Comparison of ENCODE assay signal across 21 mouse cellular contexts in the genomic region with DNA sequence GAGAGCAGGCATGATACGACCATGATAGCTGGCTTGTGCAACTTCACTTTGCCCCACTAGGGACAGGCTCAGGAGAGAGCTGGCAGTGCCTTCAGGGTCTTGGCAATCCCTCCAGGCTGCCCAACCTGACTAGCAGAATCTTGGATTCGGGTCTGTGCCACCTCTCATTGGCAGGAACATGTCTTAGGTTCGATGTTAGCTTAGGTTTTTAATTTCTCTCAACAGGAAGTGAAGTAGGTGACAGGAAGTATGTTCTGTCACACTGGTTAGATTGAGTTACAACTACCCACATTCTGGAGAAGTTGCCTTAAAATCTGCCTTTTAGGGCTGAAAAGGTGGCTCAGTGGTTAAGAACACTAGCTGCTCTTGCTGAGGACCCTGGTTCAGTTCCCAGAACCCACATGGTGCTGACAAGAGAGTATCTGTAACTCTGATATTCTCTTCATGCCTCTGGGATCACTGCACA. TPM values are rescaled to one million over a fixed set of nuclear protein-coding genes. Genes with fewer than 3 reads are reported as not detected.
DNase-seq lines count a peak whose midpoint lies in the region; ATAC-seq and TF ChIP-seq lines count a peak whose summit lies in the region.
"Had no signal": no experiment of that assay in that cellular context is flagged by ENCODE, and none has a peak within 500 bp of the region (broad histone marks: within the 10 kb centered on the region; RNA-seq: fewer than 3 reads in every experiment).

No protein-coding gene starts in this region.

- H3K27me3 ChIP-seq in hindbrain, postnatal 0 days (ENCODE audit: insufficient read depth, low read length), result 0 out of 2 replicates have a peak, but pooled peaks cover 4% of the 10 kb centered on the region
- no peaks in the 10 kb centered on the region for H3K27me3 ChIP-seq in hindbrain, embryonic 14.5 days (ENCODE audit: control insufficient read depth, insufficient read depth, low read length)
- no peaks in the 10 kb centered on the region for H3K27me3 ChIP-seq in liver, embryonic 14.5 days (ENCODE audit: control insufficient read depth, insufficient read depth, low read length)
- H3K27me3 ChIP-seq: embryonic facial prominence, embryonic 15.5 days; forebrain, embryonic 15.5 days had no signal

- H3K9me3 ChIP-seq in hindbrain, postnatal 0 days (ENCODE audit: low read length), result no peaks in the 10 kb centered on the region
- H3K9me3 ChIP-seq in hindbrain, embryonic 14.5 days (ENCODE audit: control insufficient read depth, low read length), result no peaks in the 10 kb centered on the region
- H3K9me3 ChIP-seq in liver, embryonic 14.5 days (ENCODE audit: control insufficient read depth, low read length), result no peaks in the 10 kb centered on the region
- H3K9me3 ChIP-seq: embryonic facial prominence, embryonic 15.5 days; forebrain, embryonic 15.5 days; heart, embryonic 12.5 days; limb, embryonic 12.5 days; midbrain, embryonic 15.5 days; neural tube, embryonic 12.5 days had no signal

- no peaks in the 10 kb centered on the region for H3K36me3 ChIP-seq in hindbrain, postnatal 0 days (ENCODE audit: insufficient read depth, low read length)
- H3K36me3 ChIP-seq in hindbrain, embryonic 14.5 days (replicated peaks; ENCODE audit: control insufficient read depth, insufficient read depth), result no peaks in the 10 kb centered on the region
- no peaks in the 10 kb centered on the region for H3K36me3 ChIP-seq in liver, embryonic 14.5 days (replicated peaks; ENCODE audit: control insufficient read depth, insufficient read depth, low read depth)
- H3K36me3 ChIP-seq: embryonic facial prominence, embryonic 15.5 days; forebrain, embryonic 15.5 days; heart, embryonic 12.5 days; limb, embryonic 12.5 days; midbrain, embryonic 15.5 days; neural tube, embryonic 12.5 days had no signal

- peak; percentile 15; the same call in 1 of the 2 replicates for TF ChIP-seq CTCF in hindbrain, postnatal 0 days (IDR thresholded peaks at IDR 0.05; ENCODE audit: low read depth)
- TF ChIP-seq CTCF in liver, embryonic 14.5 days (IDR thresholded peaks at IDR 0.05; ENCODE audit: low read depth), result peak; percentile 40

- no peak for DNase-seq in hindbrain, postnatal 0 days (ENCODE audit: low spot score)
- no peak for DNase-seq in hindbrain, embryonic 14.5 days (ENCODE audit: low spot score)
- peak; percentile 39 for DNase-seq in CD4-positive, CD25-positive, alpha-beta regulatory T cell, adult 2 months (ENCODE audit: low read depth, low spot score)
- DNase-seq in adrenal gland, postnatal 25 days, result peak; percentile 27
- DNase-seq in liver, embryonic 14.5 days (ENCODE audit: low read depth in 3 of 3, low spot score in 3 of 3), result no peak
- DNase-seq in heart, postnatal 25 days (ENCODE audit: low spot score), result no peak
- DNase-seq in kidney, postnatal 4 days, result no peak
- DNase-seq: gastrocnemius, postnatal 10 days; kidney, adult 2 months; lung, postnatal 10 days had no signal

- H3K4me2 ChIP-seq in hindbrain, postnatal 0 days (ENCODE audit: low read depth, low read length), result no peak overlapping the region
- H3K4me2 ChIP-seq in hindbrain, embryonic 14.5 days (replicated peaks), result no peak overlapping the region
- H3K4me2 ChIP-seq in liver, embryonic 14.5 days (ENCODE audit: low read depth), result no peak overlapping the region
- H3K4me2 ChIP-seq: embryonic facial prominence, embryonic 15.5 days; forebrain, embryonic 15.5 days; heart, embryonic 12.5 days; limb, embryonic 12.5 days; midbrain, embryonic 15.5 days; neural tube, embryonic 12.5 days had no signal

- 64% methylated on average over 3 of the region's 3 CpGs for WGBS in hindbrain, postnatal 0 days
- WGBS in hindbrain, embryonic 14.5 days, result 71% methylated on average over 3 of the region's 3 CpGs
- WGBS in liver, embryonic 14.5 days (ENCODE audit: insufficient replicate concordance), result 25% methylated on average over 3 of the region's 3 CpGs

- H3K4me3 ChIP-seq in hindbrain, postnatal 0 days (ENCODE audit: low read length), result no peak overlapping the region
- H3K4me3 ChIP-seq in hindbrain, embryonic 14.5 days (replicated peaks; ENCODE audit: low read length), result no peak overlapping the region
- H3K4me3 ChIP-seq in liver, embryonic 14.5 days (ENCODE audit: insufficient read depth in 1 of 2, low read depth in 2 of 2, low read length in 2 of 2), result no peak overlapping the region
- H3K4me3 ChIP-seq: embryonic facial prominence, embryonic 15.5 days; forebrain, embryonic 15.5 days; heart, embryonic 12.5 days; left cerebral cortex, adult 2 months; limb, embryonic 12.5 days; midbrain, embryonic 15.5 days; neural tube, embryonic 12.5 days had no signal

- no peak overlapping the region for H3K9ac ChIP-seq in hindbrain, postnatal 0 days (replicated peaks; ENCODE audit: low read length)
- H3K9ac ChIP-seq in hindbrain, embryonic 14.5 days, result no peak overlapping the region
- no peak overlapping the region; the same call in 1 of the 2 replicates for H3K9ac ChIP-seq in liver, embryonic 14.5 days (replicated peaks)
- H3K9ac ChIP-seq: embryonic facial prominence, embryonic 15.5 days; forebrain, embryonic 15.5 days; heart, embryonic 12.5 days; limb, embryonic 12.5 days; midbrain, embryonic 15.5 days; neural tube, embryonic 12.5 days had no signal

- no peak for TF ChIP-seq EP300 in liver, embryonic 14.5 days (IDR thresholded peaks at IDR 0.05; ENCODE audit: low read depth)

- intact Hi-C loops in heart, postnatal 25 days (cut with DNase I), result no loop called here

- no peak overlapping the region for H3K27ac ChIP-seq in hindbrain, postnatal 0 days
- no peak overlapping the region for H3K27ac ChIP-seq in hindbrain, embryonic 14.5 days
- H3K27ac ChIP-seq in liver, embryonic 14.5 days, result peak overlapping the region; percentile 79
- H3K27ac ChIP-seq: embryonic facial prominence, embryonic 15.5 days; forebrain, embryonic 15.5 days; left cerebral cortex, adult 2 months; limb, embryonic 12.5 days; midbrain, embryonic 15.5 days; neural tube, embryonic 12.5 days had no signal

- no peak for ATAC-seq in hindbrain, postnatal 0 days
- no peak for ATAC-seq in hindbrain, embryonic 14.5 days (ENCODE audit: low FRiP score)
- no peak for ATAC-seq in liver, embryonic 14.5 days (ENCODE audit: insufficient read depth)
- ATAC-seq in megakaryocyte, adult 5-6 weeks (ENCODE audit: poor library complexity, severe bottlenecking), result no peak
- ATAC-seq: forebrain, embryonic 15.5 days; midbrain, embryonic 15.5 days had no signal

- no peaks in the 10 kb centered on the region for H3K4me1 ChIP-seq in hindbrain, postnatal 0 days (ENCODE audit: insufficient read depth, low read length)
- H3K4me1 ChIP-seq in hindbrain, embryonic 14.5 days (replicated peaks; ENCODE audit: control insufficient read depth, insufficient read depth, low read length), result no peaks in the 10 kb centered on the region
- peaks cover 26 to 34% of the 10 kb centered on the region in 2 experiments for H3K4me1 ChIP-seq in liver, embryonic 14.5 days (replicated peaks; ENCODE audit: control insufficient read depth in 2 of 2, insufficient read depth in 2 of 2, low read length in 1 of 2)
- H3K4me1 ChIP-seq: heart, embryonic 12.5 days; limb, embryonic 12.5 days; midbrain, embryonic 15.5 days; neural tube, embryonic 12.5 days had no signal

RNA-seq across cellular contexts. Expression of gene Slc25a1, which starts 6.5 kb away (rescaled TPM):
- total RNA-seq in hindbrain, postnatal 0 days (2014; rRNA removed), result 228 and 230 TPM in 2 replicates
- polyA plus RNA-seq in hindbrain, postnatal 0 days (2015; fragmentation: Nextera tagmentation; extraction: Ambion mirVana), result 150 and 151 TPM in 2 replicates
- 175 and 176 TPM in 2 replicates for polyA plus RNA-seq in hindbrain, embryonic 14.5 days (2014; fragmentation: Nextera tagmentation; extraction: Ambion mirVana)
- total RNA-seq in adrenal gland, postnatal 25 days (2021), result 297 and 308 TPM in 2 replicates
- 33.4 and 41.7 TPM in 2 replicates for polyA plus RNA-seq in liver, embryonic 14.5 days (2012; rRNA removed)
- 50.6 and 57.2 TPM in 2 replicates for polyA plus RNA-seq in liver, embryonic 14.5 days (2014; fragmentation: Nextera tagmentation; extraction: Ambion mirVana)
- 7.6 and 11.2 TPM in 2 replicates for total RNA-seq in megakaryocyte, adult 5-6 weeks (2015)
- total RNA-seq in megakaryocyte, adult 5-6 weeks (2017), result 16.1 and 24.1 TPM in 2 replicates
- 10 to 100 TPM in 1 of 2 experiments, 1 to 10 TPM in 1; 7.1 to 14.8 TPM for total RNA-seq in heart, postnatal 25 days (2021)

RNA-seq across cellular contexts. Expression of gene Gsc2, which starts 19.6 kb away (rescaled TPM):
- 0.21 and 0.61 TPM in 2 replicates for total RNA-seq in hindbrain, postnatal 0 days (2014; rRNA removed)
- 0.76 and 1.0 TPM in 2 replicates for polyA plus RNA-seq in hindbrain, postnatal 0 days (2015; fragmentation: Nextera tagmentation; extraction: Ambion mirVana)
- polyA plus RNA-seq in hindbrain, embryonic 14.5 days (2014; fragmentation: Nextera tagmentation; extraction: Ambion mirVana), result 0.44 and 1.1 TPM in 2 replicates
- not detected in 2 replicates for total RNA-seq in adrenal gland, postnatal 25 days (2021)
- not detected in 2 replicates for polyA plus RNA-seq in liver, embryonic 14.5 days (2012; rRNA removed)
- not detected in 2 replicates for polyA plus RNA-seq in liver, embryonic 14.5 days (2014; fragmentation: Nextera tagmentation; extraction: Ambion mirVana)
- total RNA-seq in megakaryocyte, adult 5-6 weeks (2015), result not detected in 2 replicates
- total RNA-seq in megakaryocyte, adult 5-6 weeks (2017), result not detected in 2 replicates
- total RNA-seq in heart, postnatal 25 days (2021), result not detected
- total RNA-seq: gastrocnemius, postnatal 10 days; left cerebral cortex, adult 2 months had no signal
- polyA plus RNA-seq: cortical plate, adult 2 months; embryonic facial prominence, embryonic 15.5 days; heart, embryonic 12.5 days; hindbrain, embryonic 11.5 days; kidney, adult 2 months; limb, embryonic 12.5 days; neural tube, embryonic 12.5 days; stomach, embryonic 14.5 days had no signal

RNA-seq across cellular contexts. Expression of gene Ess2, which starts 23.3 kb away (rescaled TPM):
- 37.7 and 46.3 TPM in 2 replicates for total RNA-seq in hindbrain, postnatal 0 days (2014; rRNA removed)
- 38.8 and 40.8 TPM in 2 replicates for polyA plus RNA-seq in hindbrain, postnatal 0 days (2015; fragmentation: Nextera tagmentation; extraction: Ambion mirVana)
- 38.9 and 41.0 TPM in 2 replicates for polyA plus RNA-seq in hindbrain, embryonic 14.5 days (2014; fragmentation: Nextera tagmentation; extraction: Ambion mirVana)
- 19.4 and 21.0 TPM in 2 replicates for total RNA-seq in adrenal gland, postnatal 25 days (2021)
- polyA plus RNA-seq in liver, embryonic 14.5 days (2012; rRNA removed), result 6.3 and 7.5 TPM in 2 replicates
- polyA plus RNA-seq in liver, embryonic 14.5 days (2014; fragmentation: Nextera tagmentation; extraction: Ambion mirVana), result 6.8 and 7.6 TPM in 2 replicates
- 8.9 and 10.3 TPM in 2 replicates for total RNA-seq in megakaryocyte, adult 5-6 weeks (2015)
- 14.5 and 17.7 TPM in 2 replicates for total RNA-seq in megakaryocyte, adult 5-6 weeks (2017)
- 1 to 10 TPM; 8.7 to 9.3 TPM for total RNA-seq in heart, postnatal 25 days (2021)

RNA-seq across cellular contexts. Expression of gene Tssk2, which starts 36.0 kb away (rescaled TPM):
- not detected in 2 replicates for total RNA-seq in hindbrain, postnatal 0 days (2014; rRNA removed)
- polyA plus RNA-seq in hindbrain, postnatal 0 days (2015; fragmentation: Nextera tagmentation; extraction: Ambion mirVana), result not detected in 2 replicates
- not detected in 2 replicates for polyA plus RNA-seq in hindbrain, embryonic 14.5 days (2014; fragmentation: Nextera tagmentation; extraction: Ambion mirVana)
- total RNA-seq in adrenal gland, postnatal 25 days (2021), result not detected in 2 replicates
- not detected in 2 replicates for polyA plus RNA-seq in liver, embryonic 14.5 days (2012; rRNA removed)
- not detected in 2 replicates for polyA plus RNA-seq in liver, embryonic 14.5 days (2014; fragmentation: Nextera tagmentation; extraction: Ambion mirVana)
- not detected in 2 replicates for total RNA-seq in megakaryocyte, adult 5-6 weeks (2015)
- not detected in 2 replicates for total RNA-seq in megakaryocyte, adult 5-6 weeks (2017)
- not detected for total RNA-seq in heart, postnatal 25 days (2021)
- total RNA-seq: gastrocnemius, postnatal 10 days; left cerebral cortex, adult 2 months had no signal
- polyA plus RNA-seq: cortical plate, adult 2 months; embryonic facial prominence, embryonic 15.5 days; forebrain, embryonic 15.5 days; heart, embryonic 12.5 days; hindbrain, embryonic 11.5 days; limb, embryonic 12.5 days; midbrain, embryonic 15.5 days; neural tube, embryonic 12.5 days; stomach, embryonic 14.5 days had no signal

RNA-seq across cellular contexts. Expression of gene Dgcr2, which starts 36.1 kb away (rescaled TPM):
- total RNA-seq in hindbrain, postnatal 0 days (2014; rRNA removed), result 181 and 199 TPM in 2 replicates
- 83.0 and 88.8 TPM in 2 replicates for polyA plus RNA-seq in hindbrain, postnatal 0 days (2015; fragmentation: Nextera tagmentation; extraction: Ambion mirVana)
- 105 TPM in 2 replicates for polyA plus RNA-seq in hindbrain, embryonic 14.5 days (2014; fragmentation: Nextera tagmentation; extraction: Ambion mirVana)
- 67.7 and 73.0 TPM in 2 replicates for total RNA-seq in adrenal gland, postnatal 25 days (2021)
- 14.2 and 16.3 TPM in 2 replicates for polyA plus RNA-seq in liver, embryonic 14.5 days (2012; rRNA removed)
- polyA plus RNA-seq in liver, embryonic 14.5 days (2014; fragmentation: Nextera tagmentation; extraction: Ambion mirVana), result 13.2 and 15.5 TPM in 2 replicates
- 16.1 and 20.5 TPM in 2 replicates for total RNA-seq in megakaryocyte, adult 5-6 weeks (2015)
- total RNA-seq in megakaryocyte, adult 5-6 weeks (2017), result 32.9 and 35.6 TPM in 2 replicates
- total RNA-seq in heart, postnatal 25 days (2021), result 10 to 100 TPM; 46.5 to 49.5 TPM

Comparison
In these comparisons a context has a peak if more than half of its experiments do, and no peak if none do; other contexts are left out.
1. DNase-seq: peak in CD4-positive, CD25-positive, alpha-beta regulatory T cell, adult 2 months (single experiment) and adrenal gland, postnatal 25 days (single experiment); none in hindbrain, postnatal 0 days (single experiment), hindbrain, embryonic 14.5 days (single experiment), liver, embryonic 14.5 days (0 of 3), heart, postnatal 25 days (single experiment) and kidney, postnatal 4 days (0 of 2).